Mouse (Mus musculus) cerebellum, adult 11-12 months (tissue): ENCODE results near the gene Tbck.

ENCODE experiments used
- DNase-seq: peaks from one replicate; pipeline ENCODE4 v3.0.0; 2022

The Tbck gene

GRCm38 (mm10) chr3:132766033-132766726 is 82.2 kb downstream of the Tbck start:
- no peak for DNase-seq

GRCm38 (mm10) chr3:132772054-132772453 is 88.1 kb downstream of the Tbck start:
- DNase-seq, result no peak

GRCm38 (mm10) chr3:132776686-132777085 is 92.7 kb downstream of the Tbck start:
- no peak for DNase-seq

- DNase-seq, result no peak
Measured at GRCm38 (mm10) chr3:132781103-132781502, 97.2 kb downstream of the Tbck start.

GRCm38 (mm10) chr3:132783087-132783486 is 99.1 kb downstream of the Tbck start:
- DNase-seq, result no peak

- DNase-seq, result no peak
Measured at GRCm38 (mm10) chr3:132784732-132785131, 100.8 kb downstream of the Tbck start.

- no peak for DNase-seq
Measured at GRCm38 (mm10) chr3:132786690-132787089, 102.7 kb downstream of the Tbck start.

GRCm38 (mm10) chr3:132787775-132788174 is 103.8 kb downstream of the Tbck start:
- DNase-seq, result no peak

- DNase-seq, result no peak
Measured at GRCm38 (mm10) chr3:132791140-132791539, 107.2 kb downstream of the Tbck start.

GRCm38 (mm10) chr3:132800196-132800595 is 116.3 kb downstream of the Tbck start:
- no peak for DNase-seq

GRCm38 (mm10) chr3:132801910-132802309 is 118.0 kb downstream of the Tbck start:
- DNase-seq, result no peak

GRCm38 (mm10) chr3:132807888-132808579 is 124.1 kb downstream of the Tbck start:
- DNase-seq, result no peak

GRCm38 (mm10) chr3:132808951-132809350 is 125.0 kb downstream of the Tbck start:
- no peak for DNase-seq

- no peak for DNase-seq
Measured at GRCm38 (mm10) chr3:132811791-132812190, 127.8 kb downstream of the Tbck start.

- DNase-seq, result no peak
Measured at GRCm38 (mm10) chr3:132812356-132812755, 128.4 kb downstream of the Tbck start.

GRCm38 (mm10) chr3:132813147-132813546 is 129.2 kb downstream of the Tbck start:
- DNase-seq, result no peak

- DNase-seq, result no peak
Measured at GRCm38 (mm10) chr3:132813706-132814497, 130.0 kb downstream of the Tbck start.

GRCm38 (mm10) chr3:132814791-132815496 is 131.0 kb downstream of the Tbck start:
- no peak for DNase-seq

GRCm38 (mm10) chr3:132815497-132816326 is 131.8 kb downstream of the Tbck start:
- no peak for DNase-seq

GRCm38 (mm10) chr3:132819408-132819807 is 135.5 kb downstream of the Tbck start:
- DNase-seq, result no peak

GRCm38 (mm10) chr3:132831179-132831873 is 147.4 kb downstream of the Tbck start:
- DNase-seq, result no peak
